Mouse (Mus musculus) cerebellum, adult 18-20 months (tissue): Measurements from ENCODE around the gene Cdh16.
A peak's percentile ranks its signal among the peaks of the same experiment; 100 is the strongest.
"Not testable (repeated sequence)": the region's sequence is repeated elsewhere in the genome, so short reads cannot be mapped to it uniquely, and the experiment has no call there.

Experiments
- DNase-seq, 2 experiments: peaks; one replicate each; pipeline ENCODE4 v3.0.0; 2021

Gene Cdh16

GRCm38 (mm10) chr8:104624161-104624560, at the start of gene Cdh16:
TSS of gene Cdh16 (minus strand) at chr8:104624396.
- no peak for DNase-seq

- no peak for DNase-seq
These were observed 31.4 kb upstream of the Cdh16 start for GRCm38 (mm10) chr8:104655614-104656013.

- DNase-seq: peak; percentile 80 to 84
These were observed 30.8 kb upstream of the Cdh16 start for GRCm38 (mm10) chr8:104654984-104655383.

- not testable (repeated sequence) for DNase-seq
These were observed 20.0 kb upstream of the Cdh16 start for GRCm38 (mm10) chr8:104644187-104644586.

- peak in 1 of 2 experiments; percentile 17 for DNase-seq
These were observed 18.1 kb upstream of the Cdh16 start for GRCm38 (mm10) chr8:104642324-104642654.

GRCm38 (mm10) chr8:104641426-104642323, 17.5 kb upstream of the Cdh16 start, which contains the start of gene Ciao2b:
TSS of gene Ciao2b (minus strand) at chr8:104641965.
- peak; percentile 92 to 93 for DNase-seq

- peak in 1 of 2 experiments; percentile 18 for DNase-seq
These were observed 16.7 kb upstream of the Cdh16 start for GRCm38 (mm10) chr8:104640831-104641370.

GRCm38 (mm10) chr8:104640241-104640640, 16.0 kb upstream of the Cdh16 start:
- no peak for DNase-seq

GRCm38 (mm10) chr8:104638010-104638409, 13.8 kb upstream of the Cdh16 start:
- DNase-seq: no peak

- DNase-seq: no peak
These were observed 11.0 kb upstream of the Cdh16 start for GRCm38 (mm10) chr8:104635004-104635710.

- no peak for DNase-seq
These were observed 9.1 kb upstream of the Cdh16 start for GRCm38 (mm10) chr8:104633156-104633744.

GRCm38 (mm10) chr8:104632486-104632885, 8.3 kb upstream of the Cdh16 start:
- no peak for DNase-seq

GRCm38 (mm10) chr8:104631975-104632374, 7.8 kb upstream of the Cdh16 start:
- DNase-seq: no peak

GRCm38 (mm10) chr8:104630981-104631663, 6.9 kb upstream of the Cdh16 start, which contains the start of gene Rrad:
TSS of gene Rrad (minus strand) at chr8:104631327.
- no peak for DNase-seq

- DNase-seq: no peak
These were observed 6.4 kb upstream of the Cdh16 start for GRCm38 (mm10) chr8:104630574-104630973.

- no peak for DNase-seq
These were observed 5.9 kb upstream of the Cdh16 start for GRCm38 (mm10) chr8:104630111-104630479.

- no peak for DNase-seq
These were observed 5.3 kb upstream of the Cdh16 start for GRCm38 (mm10) chr8:104629306-104630110.

GRCm38 (mm10) chr8:104628402-104628801, 4.2 kb upstream of the Cdh16 start:
- no peak for DNase-seq

GRCm38 (mm10) chr8:104627065-104627740, 3.0 kb upstream of the Cdh16 start:
- no peak for DNase-seq

- DNase-seq: no peak
These were observed 3.4 kb downstream of the Cdh16 start for GRCm38 (mm10) chr8:104620765-104621164.

- DNase-seq: no peak
These were observed 11.1 kb downstream of the Cdh16 start for GRCm38 (mm10) chr8:104613119-104613518.
